In genomic region chr3:81760914-81761313, GRCm38 (mm10) we compare ENCODE assay signal across 15 mouse cellular contexts.
DNase-seq lines count a peak whose midpoint lies in the region; ATAC-seq and TF ChIP-seq lines count a peak whose summit lies in the region.
"Had no signal": no experiment of that assay in that cellular context is flagged by ENCODE, and none has a peak within 500 bp of the region (broad histone marks: within the 10 kb centered on the region; RNA-seq: fewer than 3 reads in every experiment).

No protein-coding gene starts in this region.

- no peak overlapping the region for H3K4me2 ChIP-seq in midbrain, embryonic 14.5 days (ENCODE audit: low read length)
- H3K4me2 ChIP-seq: lung, embryonic 15.5 days had no signal

- H3K4me1 ChIP-seq in midbrain, embryonic 14.5 days (ENCODE audit: control insufficient read depth, insufficient read depth, low read length): no peaks in the 10 kb centered on the region
- H3K4me1 ChIP-seq: lung, embryonic 15.5 days had no signal

- H3K36me3 ChIP-seq in midbrain, embryonic 14.5 days (ENCODE audit: control insufficient read depth, insufficient read depth, low read length): no peaks in the 10 kb centered on the region
- H3K36me3 ChIP-seq: lung, embryonic 15.5 days had no signal

- H3K27me3 ChIP-seq in midbrain, embryonic 14.5 days (ENCODE audit: control insufficient read depth, insufficient read depth, low read length): no peaks in the 10 kb centered on the region
- H3K27me3 ChIP-seq: lung, embryonic 15.5 days had no signal

- no peak overlapping the region for H3K9ac ChIP-seq in midbrain, embryonic 14.5 days (replicated peaks; ENCODE audit: low read length)
- H3K9ac ChIP-seq: lung, embryonic 15.5 days had no signal

- 35% methylated on average over 2 of the region's 2 CpGs for WGBS in midbrain, embryonic 14.5 days

- peak; percentile 84 for ATAC-seq in activated CD4-positive, CD25-positive, alpha-beta regulatory T cell, adult 4 months
- peak; percentile 11; the same call in 1 of the 2 replicates for ATAC-seq in midbrain, embryonic 14.5 days (ENCODE audit: low FRiP score, low TSS enrichment)
- ATAC-seq in monocyte, adult 5-6 weeks (replicated peaks; ENCODE audit: insufficient number of reproducible peaks, low FRiP score, low TSS enrichment, poor library complexity, severe bottlenecking): no peak

- TF ChIP-seq CTCF in left cerebral cortex, adult 2 months (IDR thresholded peaks at IDR 0.05): no peak

- no peaks in the 10 kb centered on the region for H3K9me3 ChIP-seq in midbrain, embryonic 14.5 days (ENCODE audit: control insufficient read depth, low read length)
- H3K9me3 ChIP-seq: lung, embryonic 15.5 days had no signal

- H3K27ac ChIP-seq in left cerebral cortex, adult 2 months: no peak overlapping the region
- no peak overlapping the region for H3K27ac ChIP-seq in midbrain, embryonic 14.5 days (replicated peaks; ENCODE audit: low read depth, low read length)
- H3K27ac ChIP-seq: gastrocnemius, adult 2 months; kidney, postnatal 0 days; lung, embryonic 15.5 days had no signal

- intact Hi-C loops in left cerebral cortex, postnatal 14 days (cut with DNase I): no loop called here
- intact Hi-C loops in left cerebral cortex, adult 2 months (cut with DNase I): no loop called here

- DNase-seq in left cerebral cortex, postnatal 14 days (ENCODE audit: low spot score in 2 of 2): peak; percentile 5 to 15
- no peak for DNase-seq in left cerebral cortex, adult 2 months (ENCODE audit: extremely low spot score in 1 of 2, low spot score in 2 of 2)
- DNase-seq in fibroblast of lung, adult 2 months (ENCODE audit: low read depth): peak; percentile 17
- peak; percentile 19 for DNase-seq in midbrain, embryonic 14.5 days
- no peak for DNase-seq in right cerebral cortex, postnatal 25 days
- no peak for DNase-seq in left cerebral cortex, adult 11 months (ENCODE audit: low spot score)
- DNase-seq: adrenal gland, postnatal 36 days; cerebellum, postnatal 25 days; gastrocnemius, adult 2 months; right cerebral cortex, postnatal 14 days; thymus, postnatal 14 days had no signal

- H3K4me3 ChIP-seq in left cerebral cortex, adult 2 months: no peak overlapping the region
- H3K4me3 ChIP-seq in midbrain, embryonic 14.5 days (replicated peaks; ENCODE audit: low read depth, low read length): no peak overlapping the region
- H3K4me3 ChIP-seq: gastrocnemius, adult 2 months; lung, embryonic 15.5 days had no signal

Comparison
In these comparisons a context has a peak if more than half of its experiments do, and no peak if none do; other contexts are left out.
1. DNase-seq: peak in left cerebral cortex, postnatal 14 days (2 of 2), fibroblast of lung, adult 2 months (single experiment) and midbrain, embryonic 14.5 days (single experiment); none in left cerebral cortex, adult 2 months (0 of 2), right cerebral cortex, postnatal 25 days (single experiment) and left cerebral cortex, adult 11 months (single experiment).